Mouse (Mus musculus): ENCODE results near the gene Atic.

The Atic gene

GRCm38 (mm10) chr1:71556688-71557612, at the start of gene Atic:
TSS of gene Atic (plus strand) at chr1:71557150.
- DNase-seq: peak; percentile 89

GRCm38 (mm10) chr1:71507251-71507650, 49.7 kb upstream of the Atic start:
- no peak for DNase-seq

- no peak for DNase-seq
These were observed 41.9 kb upstream of the Atic start for GRCm38 (mm10) chr1:71515041-71515440.

GRCm38 (mm10) chr1:71528808-71529648, 27.9 kb upstream of the Atic start:
- DNase-seq: no peak

GRCm38 (mm10) chr1:71530779-71531178, 26.2 kb upstream of the Atic start:
- DNase-seq: no peak

- peak; percentile 53 for DNase-seq
These were observed 25.3 kb upstream of the Atic start for GRCm38 (mm10) chr1:71531653-71532052.

GRCm38 (mm10) chr1:71539641-71540040, 17.3 kb upstream of the Atic start:
- DNase-seq: no peak

GRCm38 (mm10) chr1:71540437-71540836, 16.5 kb upstream of the Atic start:
- DNase-seq: peak; percentile 38

- DNase-seq: no peak
These were observed 6.2 kb upstream of the Atic start for GRCm38 (mm10) chr1:71550626-71551195.

GRCm38 (mm10) chr1:71560626-71561025, 3.7 kb downstream of the Atic start:
- no peak for DNase-seq

GRCm38 (mm10) chr1:71564291-71564690, 7.3 kb downstream of the Atic start:
- DNase-seq: no peak

GRCm38 (mm10) chr1:71567884-71568605, 11.1 kb downstream of the Atic start:
- no peak for DNase-seq

- no peak for DNase-seq
These were observed 13.2 kb downstream of the Atic start for GRCm38 (mm10) chr1:71570116-71570515.

- DNase-seq: peak; percentile 13
These were observed 19.0 kb downstream of the Atic start for GRCm38 (mm10) chr1:71575987-71576386.

GRCm38 (mm10) chr1:71576837-71577236, 19.9 kb downstream of the Atic start:
- DNase-seq: no peak

GRCm38 (mm10) chr1:71579526-71579925, 22.6 kb downstream of the Atic start:
- DNase-seq: peak; percentile 14

GRCm38 (mm10) chr1:71580408-71580807, 23.5 kb downstream of the Atic start:
- DNase-seq: no peak

GRCm38 (mm10) chr1:71583302-71583701, 26.4 kb downstream of the Atic start:
- DNase-seq: no peak

- DNase-seq: no peak
These were observed 26.9 kb downstream of the Atic start for GRCm38 (mm10) chr1:71583900-71584299.

- no peak for DNase-seq
These were observed 29.7 kb downstream of the Atic start for GRCm38 (mm10) chr1:71586658-71587057.

GRCm38 (mm10) chr1:71590038-71590437, 33.1 kb downstream of the Atic start:
- no peak for DNase-seq

GRCm38 (mm10) chr1:71593184-71593583, 36.2 kb downstream of the Atic start:
- no peak for DNase-seq

- no peak for DNase-seq
These were observed 37.3 kb downstream of the Atic start for GRCm38 (mm10) chr1:71594268-71594667.

Data from lung, postnatal 14 days (tissue).